Mouse (Mus musculus): ENCODE data around the gene Klhl4.

Gene Klhl4

DNA sequence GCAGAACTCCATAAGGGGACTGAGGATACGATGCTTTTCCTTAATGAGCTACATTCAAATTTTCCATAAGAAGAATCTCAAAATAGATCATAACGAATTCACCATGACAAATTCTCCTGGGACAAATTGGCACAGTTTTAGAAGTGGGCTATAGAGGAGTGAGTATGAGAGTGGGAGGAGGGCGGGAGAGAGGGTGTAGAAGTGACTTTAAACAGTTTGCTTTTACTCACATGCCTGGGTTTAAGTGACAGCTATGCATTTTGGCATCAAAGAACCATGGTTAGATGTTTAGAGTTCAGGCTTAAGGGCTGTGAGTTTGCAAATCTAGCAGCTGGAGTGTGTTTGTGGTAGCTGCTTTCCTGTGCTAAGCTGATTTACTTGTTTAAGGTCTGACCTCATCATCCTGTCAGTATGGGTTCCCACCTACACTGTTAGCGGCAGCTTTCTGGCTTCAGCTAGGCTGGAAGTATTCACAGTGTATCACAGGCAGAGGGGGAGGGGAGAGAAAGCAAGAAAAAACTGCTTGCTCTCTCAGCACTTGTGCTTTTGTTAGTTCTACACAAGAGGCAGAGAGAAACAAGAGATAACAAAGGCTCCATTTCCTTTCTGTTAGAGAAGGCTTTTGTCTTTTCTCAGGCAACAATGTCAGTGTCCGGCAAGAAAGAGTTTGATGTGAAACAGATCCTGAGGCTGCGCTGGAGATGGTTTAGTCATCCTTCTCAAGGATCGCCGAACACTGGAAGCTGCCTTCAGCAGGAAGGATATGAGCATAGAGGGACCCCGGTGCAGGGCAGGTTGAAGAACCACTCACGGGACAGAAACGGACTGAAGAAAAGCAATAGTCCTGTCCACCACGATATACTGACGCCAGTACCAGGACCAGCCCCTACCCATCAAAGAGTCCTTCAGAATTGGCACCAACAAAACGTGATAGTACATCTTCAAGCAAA, at the start of gene Klhl4:
Gene Klhl4, plus strand, starts transcription at position 552 of the 950 bp plus-strand sequence.
- DNase-seq (ENCODE audit: low read depth) = no peak

- no peak for DNase-seq (ENCODE audit: low read depth)
Observed at GRCm38 (mm10) chrX:114484153-114484552, 10.0 kb downstream of the Klhl4 start.

GRCm38 (mm10) chrX:114486691-114487090, 12.6 kb downstream of the Klhl4 start:
- DNase-seq (ENCODE audit: low read depth) = no peak

DNA sequence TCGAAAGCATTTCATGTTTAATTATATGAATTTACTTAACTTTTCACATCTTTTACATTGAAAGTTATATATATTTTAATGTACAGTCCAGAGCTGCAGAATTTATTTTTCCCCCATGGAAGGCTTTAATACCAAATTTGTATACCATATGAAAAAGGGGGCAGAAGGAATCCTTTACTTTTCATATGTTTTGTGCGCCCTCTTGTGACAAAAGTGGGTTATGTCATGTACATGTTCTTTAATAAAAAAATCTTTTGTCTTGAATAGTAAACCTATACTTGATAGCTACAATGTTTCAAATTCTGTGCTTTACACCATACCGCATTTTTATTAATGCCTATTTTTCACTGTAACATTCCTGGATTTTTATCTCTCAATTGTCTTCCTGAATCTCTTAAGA, 84.0 kb downstream of the Klhl4 start:
- no peak for DNase-seq (ENCODE audit: low read depth)

DNA sequence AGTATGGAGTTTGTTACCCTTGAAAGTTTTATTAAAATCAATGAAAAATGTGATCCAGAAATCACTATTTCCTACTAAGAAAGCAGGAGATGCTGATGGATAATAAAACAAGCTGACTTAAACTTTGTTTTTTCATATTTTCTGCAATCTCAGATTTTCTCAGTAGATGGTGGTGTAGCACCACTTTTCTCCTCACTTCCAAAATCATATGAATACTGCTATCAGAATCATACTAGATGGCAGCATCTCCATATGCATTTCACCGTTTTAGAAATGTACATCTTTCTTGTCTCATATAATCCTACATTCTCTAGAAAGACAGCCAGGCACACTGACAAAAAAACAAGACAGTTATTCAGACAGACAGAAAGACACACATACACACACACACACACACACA, 108.2 kb downstream of the Klhl4 start:
- no peak for DNase-seq (ENCODE audit: low read depth)
